Mouse (Mus musculus) liver, embryonic 11.5 days (tissue): ENCODE results near the gene Mroh7. TPM values are rescaled to one million over a fixed set of nuclear protein-coding genes. Genes with fewer than 3 reads are reported as not detected.
A peak's percentile ranks its signal among the peaks of the same experiment; 100 is the strongest.

ENCODE experiments used
- ATAC-seq: fragments of 200-750 bp; cut with Nextera tagmentation; replicated peaks from 2 replicates; pipeline ENCODE4 v1.8.0; 2017; ENCODE audit warnings: moderate number of reproducible peaks, mild to moderate bottlenecking, moderate TSS enrichment, moderate library complexity; ENCODE audit not compliant: low FRiP score
- DNase-seq: peaks from one replicate; pipeline ENCODE4 v3.0.0-alpha.2; 2017; ENCODE audit warnings: low spot score
- H3K27ac ChIP-seq: fragments of 300-500 bp; sonication (generic); 2 replicates; pipeline ENCODE4 v1.5.1; 2014; ENCODE audit warnings: mild to moderate bottlenecking, low read depth, low read length, control low read depth
- H3K27me3 ChIP-seq: fragments of 300-500 bp; sonication (generic); replicated peaks from 2 replicates; pipeline ENCODE4 v1.6.1; 2014; ENCODE audit warnings: low read length, mixed read lengths; ENCODE audit not compliant: control insufficient read depth, insufficient read depth
- H3K36me3 ChIP-seq: fragments of 300-500 bp; sonication (generic); 2 replicates; pipeline ENCODE4 v1.6.1; 2014; ENCODE audit warnings: mild to moderate bottlenecking, low read length, moderate library complexity, mixed read lengths; ENCODE audit not compliant: control insufficient read depth, insufficient read depth
- H3K4me1 ChIP-seq: fragments of 300-500 bp; sonication (generic); replicated peaks from 2 replicates; pipeline ENCODE4 v1.6.1; 2014; ENCODE audit warnings: low read length, mixed read lengths; ENCODE audit not compliant: control insufficient read depth, insufficient read depth
- H3K4me2 ChIP-seq: fragments of 300-500 bp; sonication (generic); 2 replicates; pipeline ENCODE4 v1.6.1; 2014; ENCODE audit warnings: mild to moderate bottlenecking, control low read depth, moderate library complexity
- H3K4me3 ChIP-seq: fragments of 300-500 bp; sonication (generic); 2 replicates; pipeline ENCODE4 v1.5.1; 2014; ENCODE audit warnings: low read depth, low read length, control low read depth
- H3K9ac ChIP-seq: fragments of 300-500 bp; sonication (generic); 2 replicates; pipeline ENCODE4 v1.6.1; 2014; ENCODE audit warnings: low read depth, low read length, control low read depth
- H3K9me3 ChIP-seq: fragments of 300-500 bp; sonication (generic); 2 replicates; pipeline ENCODE4 v1.6.1; 2016; ENCODE audit warnings: low read length, inconsistent platforms, mixed read lengths; ENCODE audit not compliant: control insufficient read depth
- WGBS: fragments of 180-500 bp; shearing (Covaris S2); extraction: QIAGEN DNeasy Blood & Tissue Kit; methylation state at CpG from one replicate; pipeline ENCODE4 v1.1.7; 2014; 5-methylcytosine and 5-hydroxymethylcytosine counted together
- polyA plus RNA-seq: library from polyadenylated mRNA; unstranded; fragments of >200 nt; fragmentation: Nextera tagmentation; extraction: Ambion mirVana; gene quantifications from 2 replicates; pipeline ENCODE4 v1.2.1, GENCODE M21; 2014

Mroh7 gene
- polyA plus RNA-seq, 1 experiment from 2014 or later = 0.22 TPM

DNA sequence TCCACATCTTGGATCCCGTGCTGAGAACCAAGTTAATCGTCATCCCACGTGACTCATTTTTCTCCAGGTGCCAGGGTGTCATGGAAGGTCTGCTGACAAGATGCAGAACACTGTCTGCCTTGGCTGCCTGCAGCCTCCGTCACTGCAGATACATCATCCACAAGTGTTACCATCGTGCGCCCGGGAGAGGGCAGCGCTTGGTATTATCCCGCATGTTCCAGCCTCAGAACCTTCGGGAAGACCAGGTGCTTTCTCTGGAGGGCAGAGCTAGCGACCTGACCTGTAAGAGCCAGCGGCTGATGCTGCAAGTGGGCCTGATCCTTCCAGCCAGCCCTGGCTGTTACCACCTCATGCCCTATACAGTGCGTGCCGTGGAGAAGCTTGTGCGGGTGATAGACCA is 77.7 kb downstream of the Mroh7 start:
- H3K9ac ChIP-seq = no peak overlapping the region
- no peak for DNase-seq
- no peak overlapping the region for H3K4me2 ChIP-seq
- ATAC-seq = no peak
- 92% methylated on average over 15 of the region's 15 CpGs for WGBS
- H3K9me3 ChIP-seq = no peaks in the 10 kb centered on the region
- H3K4me1 ChIP-seq = peaks cover 5% of the 10 kb centered on the region
- H3K4me3 ChIP-seq = no peak overlapping the region
- H3K27me3 ChIP-seq = no peaks in the 10 kb centered on the region
- no peak overlapping the region for H3K27ac ChIP-seq
- H3K36me3 ChIP-seq = peaks cover 2% of the 10 kb centered on the region; the same call in 1 of the 2 replicates

- Histone ChIP-seq H3K36me3 (peaks cover 2% of the 10 kb centered on the region; the same call in 1 of the 2 replicates), H3K4me2 (no peak overlapping the region), H3K9me3 (no peaks in the 10 kb centered on the region), H3K9ac (no peak overlapping the region), H3K27ac (no peak overlapping the region), H3K27me3 (no peaks in the 10 kb centered on the region), H3K4me1 (peaks cover 5% of the 10 kb centered on the region), H3K4me3 (no peak overlapping the region)
- 81% methylated on average over 3 of the region's 3 CpGs for WGBS
- ATAC-seq = no peak
- DNase-seq = no peak
These were observed 78.2 kb downstream of the Mroh7 start for GRCm38 (mm10) chr4:106652546-106652945.

- H3K36me3 ChIP-seq = peaks cover 2% of the 10 kb centered on the region; the same call in 1 of the 2 replicates
- peak; percentile 97 for ATAC-seq
- WGBS = 4% methylated on average over 40 of the region's 40 CpGs
These were observed 79.7 kb downstream of the Mroh7 start, which contains the start of gene Pars2 for GRCm38 (mm10) chr4:106650833-106651527. TSS of gene Pars2 (plus strand) at chr4:106651069.

DNA sequence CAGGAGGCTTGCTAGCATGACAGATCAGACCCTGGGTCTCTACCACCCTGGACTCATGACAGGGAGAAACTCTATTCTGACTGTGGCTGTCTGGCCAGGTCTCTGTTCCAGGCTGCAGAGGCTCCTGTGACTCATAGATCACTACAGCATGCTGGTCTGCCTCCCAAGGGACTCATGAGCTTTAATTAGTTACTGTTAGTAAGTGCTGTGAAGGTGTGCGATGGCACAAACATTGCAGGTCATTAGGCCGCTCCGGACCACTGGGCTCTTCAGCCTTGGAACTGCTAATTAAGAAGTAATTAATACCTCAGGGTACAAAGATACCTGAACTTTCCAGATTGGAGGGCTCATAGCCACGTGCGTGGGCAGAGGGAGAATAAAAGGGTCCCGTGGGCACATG is 83.6 kb downstream of the Mroh7 start:
- Histone ChIP-seq H3K36me3 (no peaks in the 10 kb centered on the region), H3K4me1 (peaks cover 5% of the 10 kb centered on the region), H3K4me2 (no peak overlapping the region), H3K27ac (no peak overlapping the region), H3K27me3 (no peaks in the 10 kb centered on the region), H3K4me3 (no peak overlapping the region), H3K9ac (no peak overlapping the region), H3K9me3 (no peaks in the 10 kb centered on the region)
- DNase-seq (no peak), ATAC-seq (no peak)
- WGBS = 88% methylated on average over 6 of the region's 6 CpGs

More at GRCm38 (mm10) chr4:106650833-106651527, 79.7 kb downstream of the Mroh7 start, which contains the start of gene Pars2:
- H3K9ac ChIP-seq = peak within 1 kb of the TSS; percentile 78
- H3K27ac ChIP-seq = peak within 1 kb of the TSS; percentile 54
- H3K4me1 ChIP-seq = peaks cover 5% of the 10 kb centered on the region
- peak; percentile 94 for DNase-seq
- H3K4me2 ChIP-seq = peak within 1 kb of the TSS; percentile 84
- H3K27me3 ChIP-seq = no peaks in the 10 kb centered on the region
- H3K9me3 ChIP-seq = no peaks in the 10 kb centered on the region
- H3K4me3 ChIP-seq = peak within 1 kb of the TSS; percentile 77

GRCm38 (mm10) chr4:106645797-106646196 is 84.9 kb downstream of the Mroh7 start:
- DNase-seq (no peak), ATAC-seq (no peak)
- Histone ChIP-seq H3K27me3 (no peaks in the 10 kb centered on the region), H3K9ac (no peak overlapping the region), H3K4me3 (no peak overlapping the region), H3K4me1 (no peaks in the 10 kb centered on the region), H3K9me3 (no peaks in the 10 kb centered on the region), H3K36me3 (no peaks in the 10 kb centered on the region), H3K4me2 (no peak overlapping the region), H3K27ac (no peak overlapping the region)
- whole genome bisulfite sequencing = 71% methylated on average over 5 of the region's 5 CpGs

DNA sequence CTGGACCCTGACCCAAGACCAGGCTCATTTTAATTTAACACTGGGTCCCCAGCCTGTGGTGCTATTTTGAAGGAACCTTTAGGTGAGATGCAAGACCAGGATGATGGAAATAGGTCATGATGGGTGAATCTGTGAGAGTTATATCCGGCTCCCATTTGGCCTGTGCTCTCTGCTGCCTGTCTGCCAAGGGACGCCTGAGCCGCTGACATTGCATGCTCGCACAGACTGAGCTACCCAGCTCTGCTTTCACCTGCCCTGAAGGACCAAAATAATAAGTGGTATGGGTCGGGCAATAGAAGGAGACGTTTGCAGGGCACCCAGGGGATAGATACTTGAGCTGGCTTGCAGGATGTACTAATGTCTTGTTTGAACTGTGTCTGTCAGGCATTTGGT is 86.5 kb downstream of the Mroh7 start:
- Histone ChIP-seq H3K9me3 (peaks cover 2% of the 10 kb centered on the region; the same call in 1 of the 2 replicates), H3K4me2 (no peak overlapping the region), H3K9ac (no peak overlapping the region), H3K27ac (no peak overlapping the region), H3K27me3 (no peaks in the 10 kb centered on the region; the same call in 1 of the 2 replicates), H3K36me3 (no peaks in the 10 kb centered on the region), H3K4me3 (no peak overlapping the region), H3K4me1 (no peaks in the 10 kb centered on the region)
- DNase-seq = no peak
- ATAC-seq = no peak
- WGBS = 72% methylated on average over 6 of the region's 6 CpGs

DNA sequence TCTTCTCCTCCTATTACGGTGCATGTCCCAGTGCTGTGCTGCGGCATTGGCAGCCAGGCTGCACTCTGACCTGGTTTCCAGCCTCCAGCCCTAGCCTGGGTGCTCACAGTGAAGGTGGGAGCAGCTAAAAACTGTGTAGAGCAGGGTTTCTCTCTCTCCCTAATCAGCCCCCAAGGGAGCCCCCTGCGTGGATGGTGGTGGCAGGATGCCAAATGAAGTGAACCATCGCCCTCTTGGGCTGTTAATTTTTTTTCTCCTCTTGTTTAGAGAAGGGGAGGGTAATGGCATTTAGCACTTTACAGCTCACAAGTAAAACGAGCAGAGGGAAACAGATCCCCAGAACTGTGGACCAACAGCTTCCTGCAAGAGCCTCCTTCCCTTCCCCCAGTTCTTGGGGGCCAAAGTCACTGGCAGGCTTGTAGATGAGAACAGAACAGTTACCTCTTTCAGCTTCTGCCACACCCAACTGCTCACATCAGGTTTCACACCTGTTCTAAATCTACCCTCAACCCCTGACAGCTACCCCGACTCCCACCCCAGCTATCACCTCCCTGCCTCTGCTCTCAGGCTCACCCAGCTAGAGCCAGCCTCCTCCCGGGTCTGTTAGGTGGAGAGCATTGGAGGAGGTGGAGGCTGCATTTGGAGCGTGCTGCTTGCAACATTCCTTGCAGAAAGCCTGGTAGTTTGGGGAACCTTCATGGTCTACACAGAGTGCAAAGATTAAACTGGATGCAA is 87.1 kb downstream of the Mroh7 start:
- ATAC-seq = no peak

GRCm38 (mm10) chr4:106634086-106634479 is 96.6 kb downstream of the Mroh7 start:
- no peak overlapping the region for H3K4me3 ChIP-seq
- no peaks in the 10 kb centered on the region; the same call in 1 of the 2 replicates for H3K4me1 ChIP-seq
- DNase-seq (no peak), ATAC-seq (no peak)
- H3K9me3 ChIP-seq = no peaks in the 10 kb centered on the region
- no peak overlapping the region for H3K9ac ChIP-seq
- 41% methylated on average over 9 of the region's 9 CpGs for WGBS
- no peak overlapping the region for H3K4me2 ChIP-seq
- H3K27ac ChIP-seq = no peak overlapping the region
- H3K27me3 ChIP-seq = no peaks in the 10 kb centered on the region; the same call in 1 of the 2 replicates
- H3K36me3 ChIP-seq = no peaks in the 10 kb centered on the region

More for the DNA sequence above, 87.1 kb downstream of the Mroh7 start:
- WGBS = 16% methylated on average over 8 of the region's 8 CpGs
- H3K4me3 ChIP-seq = no peak overlapping the region
- no peak overlapping the region for H3K4me2 ChIP-seq
- H3K27ac ChIP-seq = no peak overlapping the region
- no peaks in the 10 kb centered on the region; the same call in 1 of the 2 replicates for H3K27me3 ChIP-seq
- no peak for DNase-seq
- no peaks in the 10 kb centered on the region for H3K36me3 ChIP-seq
- peaks cover 2% of the 10 kb centered on the region; the same call in 1 of the 2 replicates for H3K9me3 ChIP-seq
- H3K4me1 ChIP-seq = no peaks in the 10 kb centered on the region
- no peak overlapping the region for H3K9ac ChIP-seq
